Mouse (Mus musculus) B cell, adult 2 months (primary cell): ENCODE data around the gene Ap5m1.
"Not testable (repeated sequence)": the region's sequence is repeated elsewhere in the genome, so short reads cannot be mapped to it uniquely, and the experiment has no call there.

Experiments used
- DNase-seq, 2 experiments: peaks; one replicate each; pipeline ENCODE4 v3.0.0; 2022

The Ap5m1 gene

GRCm38 (mm10) chr14:49065529-49066273 lies at the start of gene Ap5m1:
Gene Ap5m1 (plus strand): TSS chr14:49066097.
- DNase-seq, result peak in 1 of 2 experiments; percentile 53

GRCm38 (mm10) chr14:49019765-49020164 lies 46.1 kb upstream of the Ap5m1 start:
- DNase-seq, result peak; percentile 10 to 19

DNA sequence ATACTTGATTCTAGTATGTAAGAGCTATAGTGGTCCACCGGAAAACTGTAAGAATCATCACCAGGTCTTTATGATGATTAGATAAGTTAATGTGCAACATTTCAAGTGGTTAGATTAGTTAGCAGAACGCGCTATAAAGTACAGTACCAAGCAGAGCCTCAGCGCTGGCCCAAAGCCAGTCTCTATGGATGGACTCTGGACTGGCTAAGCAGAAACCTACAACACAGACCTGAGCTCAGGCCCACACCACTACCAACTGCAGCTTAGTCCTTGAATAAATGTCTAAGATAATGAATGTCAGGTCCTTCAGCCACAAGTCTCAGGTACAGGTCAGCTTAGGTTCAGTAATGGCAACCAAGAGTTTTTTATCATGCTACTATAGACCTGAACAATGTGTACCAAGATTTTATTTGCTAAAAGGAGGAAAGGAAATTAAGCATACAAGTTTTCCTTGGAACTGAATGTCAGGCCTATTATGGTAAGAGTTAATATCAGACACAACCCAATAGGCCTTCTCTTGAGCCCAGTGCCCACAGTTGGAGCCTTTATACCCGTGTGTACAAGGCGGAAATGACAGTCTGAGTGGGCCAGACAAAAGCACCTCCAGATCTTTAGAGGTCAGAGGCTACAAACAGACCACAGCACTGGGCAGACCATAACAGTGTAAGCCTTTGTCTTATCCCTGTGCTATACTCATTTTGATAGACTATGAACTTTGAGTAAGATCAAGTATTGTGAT lies 38.7 kb upstream of the Ap5m1 start:
- DNase-seq, result no peak

GRCm38 (mm10) chr14:49027779-49028368 lies 38.0 kb upstream of the Ap5m1 start:
- no peak for DNase-seq

DNA sequence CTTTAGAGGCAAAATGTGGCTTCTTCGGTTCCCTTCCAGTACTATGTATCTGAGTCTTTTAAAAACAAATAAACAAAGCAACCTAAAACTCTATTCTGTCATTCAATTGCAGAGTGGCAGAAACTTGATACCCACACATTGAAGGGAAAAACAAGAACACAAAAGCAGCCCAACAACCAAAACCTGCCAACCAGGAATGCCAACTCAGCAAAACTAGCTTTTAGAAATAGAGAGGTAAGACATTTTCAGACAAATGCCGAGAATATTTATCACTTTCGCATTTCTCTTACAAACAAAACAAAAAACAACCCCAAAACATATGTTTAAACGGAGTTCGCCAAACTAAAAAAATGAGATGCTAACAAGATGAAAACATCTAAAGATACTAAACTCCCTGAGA lies 36.9 kb upstream of the Ap5m1 start:
- DNase-seq, result no peak

GRCm38 (mm10) chr14:49045610-49046009 lies 20.3 kb upstream of the Ap5m1 start:
- no peak for DNase-seq

DNA sequence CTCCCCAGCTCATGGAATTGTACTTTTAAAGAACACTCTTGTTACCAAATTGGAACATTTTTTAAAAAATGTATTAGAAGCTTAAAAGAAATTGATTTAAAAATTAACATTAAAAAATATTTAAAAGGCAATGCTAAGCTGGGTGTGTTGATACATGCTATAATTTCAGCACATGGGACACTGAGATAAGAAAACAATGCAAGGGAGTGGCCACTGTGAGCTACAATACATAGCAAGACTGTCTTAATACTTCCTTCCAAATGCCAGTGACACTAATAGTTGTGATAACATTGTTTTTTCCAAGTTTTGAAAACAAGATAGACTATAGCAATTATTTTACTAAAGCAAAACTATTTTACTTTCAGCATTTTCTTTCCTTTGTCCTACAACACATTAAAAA lies 16.4 kb upstream of the Ap5m1 start:
- no peak for DNase-seq

- DNase-seq, result no peak
Measured at GRCm38 (mm10) chr14:49063838-49064237, 2.1 kb upstream of the Ap5m1 start.

DNA sequence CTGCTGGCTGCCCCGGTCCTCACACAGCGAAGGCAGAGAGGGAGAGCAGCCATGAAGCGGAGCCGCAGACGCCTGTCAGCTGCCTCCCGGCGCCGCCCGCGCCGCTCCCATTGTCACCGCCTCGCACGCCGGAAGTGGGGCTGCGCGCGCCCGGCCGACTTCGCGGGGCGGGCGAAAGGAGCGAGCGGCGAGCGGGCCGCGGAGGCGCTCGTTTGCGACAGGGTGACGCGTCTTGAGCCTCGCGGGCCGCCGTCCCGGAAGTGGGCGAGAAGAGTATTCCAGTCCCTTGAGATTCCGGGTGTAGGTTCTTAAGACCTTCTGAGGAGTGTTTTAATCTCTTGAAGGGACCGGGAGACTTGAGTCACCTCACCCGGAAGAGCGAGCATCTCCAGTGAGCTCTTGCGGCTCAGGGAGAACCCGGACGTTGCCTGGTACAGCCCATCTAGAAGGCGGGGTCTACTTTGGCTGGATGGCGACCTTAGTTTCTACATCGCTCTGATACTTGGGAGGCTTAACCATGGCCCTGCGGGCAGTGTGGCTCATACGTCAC lies 452 bp downstream of the Ap5m1 start, which contains the start of gene Exoc5:
Gene Exoc5 (minus strand): TSS at position 380 of the 550 bp plus-strand sequence.
- peak; percentile 95 to 96 for DNase-seq

DNA sequence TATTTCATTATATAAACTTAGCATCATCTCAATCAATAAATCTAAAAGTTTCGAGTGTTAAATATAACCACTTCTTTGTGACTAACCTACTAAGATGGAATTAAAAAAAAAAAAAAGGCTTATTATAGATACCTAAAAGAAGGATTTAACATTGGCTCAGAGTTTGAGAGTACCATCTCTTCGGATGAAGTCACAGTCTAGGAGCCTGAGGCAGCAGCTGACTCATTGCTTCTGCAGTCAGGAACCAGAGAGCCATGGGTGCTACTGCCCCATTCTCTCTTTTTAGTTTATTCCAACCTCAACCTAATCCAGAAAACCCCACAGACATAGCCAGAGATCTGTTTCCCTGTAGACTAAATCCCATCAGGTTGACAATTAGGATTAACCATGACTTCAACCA lies 6.9 kb downstream of the Ap5m1 start:
- DNase-seq, result no peak

DNA sequence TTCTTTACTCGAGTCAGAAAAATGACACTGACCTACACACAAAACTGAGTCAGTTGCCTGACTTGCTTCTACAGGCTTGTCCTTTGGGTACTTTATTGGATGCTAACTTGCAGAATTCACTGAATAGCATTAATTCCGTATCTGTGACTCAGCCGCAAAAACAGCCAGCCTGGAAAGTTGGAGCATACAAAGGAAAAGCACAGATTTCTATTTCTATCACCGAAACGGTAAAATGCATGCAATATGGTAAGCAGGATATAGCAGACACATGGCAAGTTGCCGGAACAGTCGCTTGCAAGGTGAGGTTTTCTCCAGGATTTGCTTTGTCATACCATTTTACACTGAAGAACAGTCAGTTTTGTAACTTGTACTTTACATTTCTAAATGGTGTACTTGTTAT lies 8.0 kb downstream of the Ap5m1 start:
- DNase-seq, result no peak

DNA sequence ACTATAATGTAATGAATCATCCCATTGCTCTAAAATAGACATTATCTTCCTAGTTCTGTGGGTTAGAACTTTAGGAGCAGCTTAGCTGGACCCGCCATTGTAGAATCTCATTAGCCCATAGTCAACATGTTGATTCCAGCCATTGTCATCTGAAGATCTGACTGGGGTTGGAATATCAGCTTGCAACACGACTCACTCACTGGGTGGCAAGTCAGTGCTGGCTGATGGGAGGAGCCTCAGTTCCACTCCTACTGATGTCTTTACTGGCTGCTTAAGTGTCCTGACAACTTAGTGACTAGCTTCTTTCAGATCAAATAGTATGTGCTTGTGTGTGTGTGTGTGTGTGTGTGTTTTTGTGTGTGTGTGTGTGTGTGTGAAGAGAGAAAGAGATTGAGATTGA lies 8.5 kb downstream of the Ap5m1 start:
- no peak for DNase-seq

GRCm38 (mm10) chr14:49078820-49079219 lies 12.9 kb downstream of the Ap5m1 start:
- no peak for DNase-seq

DNA sequence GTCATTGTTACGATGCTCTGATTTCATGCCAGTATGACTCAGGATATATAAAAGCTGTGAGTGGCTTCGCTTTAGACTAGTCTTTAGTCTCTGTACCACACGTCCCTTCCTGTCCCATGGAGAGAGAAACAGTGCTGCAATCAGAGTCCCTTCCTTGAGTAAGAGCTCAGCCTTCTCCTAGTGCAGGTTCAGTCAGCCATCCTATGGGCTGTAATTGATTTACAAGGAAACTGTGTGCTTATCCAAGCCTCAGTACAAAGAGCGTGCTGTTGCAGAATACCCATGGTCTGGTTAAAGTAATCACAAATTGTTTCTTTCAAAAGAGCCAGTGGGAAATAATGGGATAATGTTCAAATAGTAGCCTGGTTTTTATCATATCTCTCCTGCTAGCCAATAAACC lies 20.6 kb downstream of the Ap5m1 start:
- no peak for DNase-seq

GRCm38 (mm10) chr14:49088155-49089048 lies 22.5 kb downstream of the Ap5m1 start:
- DNase-seq, result no peak

DNA sequence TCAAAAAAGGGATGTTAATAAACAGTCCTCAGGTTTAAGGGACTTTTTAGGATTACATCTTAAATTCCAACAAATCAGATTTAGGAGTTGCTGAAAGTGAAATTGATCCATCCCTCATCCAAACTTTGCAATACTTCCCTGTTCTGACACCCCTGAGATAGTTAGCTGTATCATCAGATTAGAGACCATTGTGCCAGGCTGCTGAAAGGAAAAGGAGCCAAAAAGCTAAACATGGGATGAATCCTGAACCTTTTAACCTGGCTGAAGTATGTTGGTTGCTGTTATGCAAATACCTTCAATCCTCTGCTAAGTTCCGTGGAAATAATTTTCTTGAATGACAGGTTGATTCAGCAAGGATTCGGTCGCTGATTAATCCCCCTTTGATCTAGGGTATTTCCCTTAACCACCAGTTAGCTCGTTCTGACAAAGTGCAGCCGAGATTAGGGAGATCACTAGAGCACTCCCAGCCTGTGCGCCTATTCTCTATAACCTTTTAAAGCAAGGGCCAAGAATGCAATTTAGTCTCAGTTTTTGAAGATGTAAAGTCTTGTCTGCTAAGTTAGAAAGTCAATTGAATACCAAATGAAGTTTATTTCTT lies 23.7 kb downstream of the Ap5m1 start:
- DNase-seq, result no peak

GRCm38 (mm10) chr14:49090102-49090501 lies 24.2 kb downstream of the Ap5m1 start:
- no peak for DNase-seq

DNA sequence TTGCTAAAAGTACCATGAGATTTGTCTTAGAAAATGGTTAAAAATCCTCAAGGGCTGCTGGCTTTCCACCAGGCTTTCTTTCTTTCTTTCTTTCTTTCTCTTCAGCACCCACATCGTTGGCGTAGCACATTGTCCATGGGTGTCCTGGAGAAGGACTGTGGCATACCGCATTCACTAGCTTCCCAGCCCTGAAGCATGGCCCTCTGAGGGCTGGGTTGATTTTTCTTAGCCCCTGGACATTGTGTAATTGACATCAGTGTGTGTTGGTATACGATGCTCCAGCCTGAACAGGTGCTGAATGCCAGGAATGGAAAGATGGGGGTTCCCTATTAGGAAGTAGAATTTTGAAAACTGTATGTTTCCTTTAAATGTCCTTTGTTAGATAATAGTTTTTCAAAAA lies 25.4 kb downstream of the Ap5m1 start:
- no peak for DNase-seq

DNA sequence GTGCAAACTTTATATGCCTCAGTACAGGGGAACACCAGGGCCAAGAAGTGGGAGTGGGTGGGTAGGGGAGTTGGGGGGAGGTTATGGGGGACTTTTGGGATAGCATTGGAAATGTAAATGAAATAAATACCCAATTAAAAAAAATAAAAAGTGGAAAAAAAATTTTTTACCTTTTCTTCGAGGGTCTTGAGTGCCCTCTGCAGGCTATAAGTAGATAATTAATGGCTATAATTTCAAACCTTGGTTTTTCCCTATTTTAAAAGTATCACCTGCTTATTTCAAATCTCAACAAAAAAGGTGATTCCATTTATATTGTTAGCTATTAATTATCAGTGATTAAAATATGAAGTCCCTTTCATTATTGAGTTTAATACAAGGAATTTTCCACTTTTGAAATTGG lies 25.9 kb downstream of the Ap5m1 start:
- DNase-seq, result not testable (repeated sequence)

- DNase-seq, result peak; percentile 77
Measured at GRCm38 (mm10) chr14:49118381-49118780, 52.5 kb downstream of the Ap5m1 start.

- no peak for DNase-seq
Measured at GRCm38 (mm10) chr14:49121723-49122122, 55.8 kb downstream of the Ap5m1 start.

DNA sequence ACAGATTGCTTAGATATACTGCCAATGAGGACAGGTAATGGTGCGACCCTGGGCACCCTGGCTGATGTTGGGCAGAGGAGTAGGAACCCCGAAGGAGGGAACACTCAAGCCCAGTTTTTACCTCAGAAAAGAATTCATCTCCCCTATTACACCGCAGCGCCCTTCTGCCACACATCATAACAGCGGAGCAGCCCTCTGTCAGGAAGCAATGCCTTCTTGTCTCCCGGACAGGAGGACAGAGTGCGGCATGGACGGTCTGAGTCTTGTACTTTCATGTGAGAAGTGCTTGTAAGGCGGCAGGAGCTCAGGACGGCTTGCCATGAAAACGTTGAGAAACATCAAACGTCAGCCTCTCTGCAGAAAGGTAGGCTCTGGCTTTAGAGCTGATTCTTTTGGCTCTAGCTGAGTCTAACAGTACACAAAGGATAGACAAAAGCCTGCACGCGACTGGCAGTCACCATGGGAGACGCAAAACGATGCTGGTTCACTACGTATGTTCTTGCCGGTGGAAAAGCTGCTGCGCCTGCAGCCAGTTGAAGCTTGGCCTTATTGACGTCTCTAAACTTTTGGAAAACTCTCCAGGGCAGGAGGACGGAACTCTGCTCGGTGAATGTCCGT lies 61.4 kb downstream of the Ap5m1 start:
- no peak for DNase-seq
